16 mouse cellular contexts compared by ENCODE assay signal in genomic region chr7:117618715-117619150, GRCm38 (mm10).
DNase-seq lines count a peak whose midpoint lies in the region; ATAC-seq and TF ChIP-seq lines count a peak whose summit lies in the region.
"Had no signal": no experiment of that assay in that cellular context is flagged by ENCODE, and none has a peak within 500 bp of the region (broad histone marks: within the 10 kb centered on the region; RNA-seq: fewer than 3 reads in every experiment).

No protein-coding gene starts in this region.

- no peaks in the 10 kb centered on the region for H3K9me3 ChIP-seq in forebrain, embryonic 10.5 days
- H3K9me3 ChIP-seq in hindbrain, embryonic 12.5 days (replicated peaks): no peaks in the 10 kb centered on the region
- no peaks in the 10 kb centered on the region for H3K9me3 ChIP-seq in midbrain, postnatal 0 days (ENCODE audit: low read length)
- H3K9me3 ChIP-seq: limb, embryonic 15.5 days; lung, embryonic 15.5 days; megakaryocyte, embryonic 14.5 days had no signal

- H3K4me2 ChIP-seq in hindbrain, embryonic 12.5 days (replicated peaks): no peak overlapping the region
- no peak overlapping the region for H3K4me2 ChIP-seq in midbrain, postnatal 0 days (ENCODE audit: low read depth, low read length, poor library complexity, severe bottlenecking)
- H3K4me2 ChIP-seq: limb, embryonic 15.5 days; lung, embryonic 15.5 days had no signal

- H3K4me1 ChIP-seq in forebrain, embryonic 10.5 days: peaks cover 68% of the 10 kb centered on the region
- H3K4me1 ChIP-seq in hindbrain, embryonic 12.5 days: peaks cover 24% of the 10 kb centered on the region
- H3K4me1 ChIP-seq in midbrain, postnatal 0 days (ENCODE audit: insufficient read depth, low read length): peaks cover 4% of the 10 kb centered on the region
- H3K4me1 ChIP-seq: limb, embryonic 15.5 days; lung, embryonic 15.5 days; megakaryocyte, embryonic 14.5 days had no signal

- H3K36me3 ChIP-seq in forebrain, embryonic 10.5 days (replicated peaks): no peaks in the 10 kb centered on the region; the same call in 1 of the 2 replicates
- no peaks in the 10 kb centered on the region for H3K36me3 ChIP-seq in hindbrain, embryonic 12.5 days
- H3K36me3 ChIP-seq in midbrain, postnatal 0 days (ENCODE audit: insufficient read depth, low read length): no peaks in the 10 kb centered on the region
- H3K36me3 ChIP-seq: lung, embryonic 15.5 days had no signal

- WGBS in forebrain, embryonic 10.5 days: 16% methylated on average over 4 of the region's 4 CpGs
- 23% methylated on average over 4 of the region's 4 CpGs for WGBS in hindbrain, embryonic 12.5 days
- WGBS in midbrain, postnatal 0 days: 34% methylated on average over 4 of the region's 4 CpGs

- H3K27me3 ChIP-seq in forebrain, embryonic 10.5 days (ENCODE audit: poor library complexity, severe bottlenecking): peaks cover 76% of the 10 kb centered on the region
- peaks cover 4% of the 10 kb centered on the region; the same call in 1 of the 2 replicates for H3K27me3 ChIP-seq in hindbrain, embryonic 12.5 days
- H3K27me3 ChIP-seq in midbrain, postnatal 0 days (ENCODE audit: insufficient read depth, low read length): no peaks in the 10 kb centered on the region
- H3K27me3 ChIP-seq: limb, embryonic 15.5 days; lung, embryonic 15.5 days had no signal

- H3K4me3 ChIP-seq in forebrain, embryonic 10.5 days: no peak overlapping the region
- no peak overlapping the region for H3K4me3 ChIP-seq in hindbrain, embryonic 12.5 days
- H3K4me3 ChIP-seq in midbrain, postnatal 0 days (ENCODE audit: low read depth, low read length): no peak overlapping the region
- H3K4me3 ChIP-seq: limb, embryonic 15.5 days; lung, embryonic 15.5 days; megakaryocyte, embryonic 14.5 days had no signal

- DNase-seq in embryo, embryonic 11 days: peak; percentile 65
- peak; percentile 83 for DNase-seq in forebrain, embryonic 10.5 days (ENCODE audit: extremely low spot score, low spot score)
- DNase-seq in midbrain, postnatal 0 days (ENCODE audit: low spot score): peak; percentile 42
- no peak for DNase-seq in lung, postnatal 14 days
- DNase-seq in cerebellum, postnatal 36 days: no peak
- no peak for DNase-seq in spleen, adult 18-20 months
- DNase-seq: adrenal gland, postnatal 36 days; cerebellum, adult 11 months; gastrocnemius, postnatal 10 days; thymus, adult 18-20 months had no signal

- peak; percentile 79 for ATAC-seq in hindbrain, embryonic 12.5 days (ENCODE audit: low FRiP score)
- ATAC-seq in midbrain, postnatal 0 days (ENCODE audit: low FRiP score): no peak
- ATAC-seq: activated CD4-positive, CD25-positive, alpha-beta regulatory T cell, adult 4 months; CD4-positive, CD25-positive, alpha-beta regulatory T cell, adult 4 months had no signal

- no peak for TF ChIP-seq CTCF in midbrain, postnatal 0 days (IDR thresholded peaks at IDR 0.05)

- H3K27ac ChIP-seq in forebrain, embryonic 10.5 days: peak overlapping the region; percentile 86
- peak overlapping the region; percentile 12; the same call in 1 of the 2 replicates for H3K27ac ChIP-seq in hindbrain, embryonic 12.5 days
- H3K27ac ChIP-seq in midbrain, postnatal 0 days (ENCODE audit: low read depth, low read length): no peak overlapping the region
- H3K27ac ChIP-seq: limb, embryonic 15.5 days; lung, embryonic 15.5 days had no signal

- H3K9ac ChIP-seq in hindbrain, embryonic 12.5 days: no peak overlapping the region
- no peak overlapping the region for H3K9ac ChIP-seq in midbrain, postnatal 0 days (replicated peaks; ENCODE audit: low read length, poor library complexity, severe bottlenecking)
- H3K9ac ChIP-seq: limb, embryonic 15.5 days; lung, embryonic 15.5 days had no signal

Comparison
In these comparisons a context has a peak if more than half of its experiments do, and no peak if none do; other contexts are left out.
1. DNase-seq: peak in embryo, embryonic 11 days (single experiment), forebrain, embryonic 10.5 days (single experiment) and midbrain, postnatal 0 days (single experiment); none in lung, postnatal 14 days (single experiment), cerebellum, postnatal 36 days (0 of 2) and spleen, adult 18-20 months (0 of 2).